Mouse (Mus musculus) limb, embryonic 14.5 days (tissue): ENCODE measurements around the gene Ndufs7. TPM values are rescaled to one million over a fixed set of nuclear protein-coding genes. Genes with fewer than 3 reads are reported as not detected.
"Not testable (repeated sequence)": the region's sequence is repeated elsewhere in the genome, so short reads cannot be mapped to it uniquely, and the experiment has no call there.

Experiments used
- ATAC-seq: fragments of 200-750 bp; cut with Nextera tagmentation; 2 replicates; pipeline ENCODE4 v1.8.0; 2017; ENCODE audit warnings: low read depth, moderate number of reproducible peaks, moderate TSS enrichment; ENCODE audit not compliant: low FRiP score
- DNase-seq: peaks from one replicate; pipeline ENCODE4 v3.0.0-alpha.2; 2015; ENCODE audit warnings: low spot score
- H3K27ac ChIP-seq: fragments of 300-500 bp; sonication (generic); replicated peaks from 2 replicates; pipeline ENCODE4 v1.5.1; 2014; ENCODE audit warnings: low read depth, mild to moderate bottlenecking, low read length, moderate library complexity, mixed read lengths
- H3K27me3 ChIP-seq: fragments of 300-500 bp; sonication (generic); 2 replicates; pipeline ENCODE4 v1.6.1; 2014; ENCODE audit warnings: low read length, mixed read lengths; ENCODE audit not compliant: control insufficient read depth, insufficient read depth
- H3K36me3 ChIP-seq: fragments of 300-500 bp; sonication (generic); 2 replicates; pipeline ENCODE4 v1.6.1; 2014; ENCODE audit warnings: mild to moderate bottlenecking, low read length, moderate library complexity, mixed read lengths; ENCODE audit not compliant: control insufficient read depth, insufficient read depth
- H3K4me1 ChIP-seq: fragments of 300-500 bp; sonication (generic); 2 replicates; pipeline ENCODE4 v1.6.1; 2014; ENCODE audit warnings: antibody characterized with exemption, low read length, mixed read lengths; ENCODE audit not compliant: control insufficient read depth, insufficient read depth
- H3K4me2 ChIP-seq: fragments of 300-500 bp; sonication (generic); replicated peaks from 2 replicates; pipeline ENCODE4 v1.6.1; 2014; ENCODE audit warnings: low read depth, mild to moderate bottlenecking, low read length, moderate library complexity; ENCODE audit not compliant: severe bottlenecking
- H3K4me3 ChIP-seq: fragments of 300-500 bp; sonication (generic); replicated peaks from 2 replicates; pipeline ENCODE4 v1.5.1; 2014; ENCODE audit warnings: low read length
- H3K9ac ChIP-seq: fragments of 300-500 bp; sonication (generic); 2 replicates; pipeline ENCODE4 v1.6.1; 2014; ENCODE audit warnings: mild to moderate bottlenecking, low read depth, low read length, moderate library complexity; ENCODE audit not compliant: severe bottlenecking
- H3K9me3 ChIP-seq: fragments of 300-500 bp; sonication (generic); 2 replicates; pipeline ENCODE4 v1.6.1; 2016; ENCODE audit warnings: low read length; ENCODE audit not compliant: control insufficient read depth
- POLR2A ChIP-seq: fragments of 200-500 bp; IDR thresholded peaks from 2 replicates; pipeline ENCODE4 v1.8.0; 2012; ENCODE audit warnings: inconsistent platforms, mild to moderate bottlenecking, moderate library complexity, borderline replicate concordance; ENCODE audit not compliant: insufficient read depth, insufficient read length; ENCODE audit errors: extremely low read depth
- WGBS: fragments of 180-500 bp; shearing (Covaris S2); extraction: QIAGEN DNeasy Blood & Tissue Kit; methylation state at CpG from one replicate; pipeline ENCODE4 v1.1.7; 2014; 5-methylcytosine and 5-hydroxymethylcytosine counted together
- polyA plus RNA-seq, 2 experiments: library from polyadenylated mRNA; depleted of rRNA in 1 of 2; stranded (reverse) in 1 of 2; unstranded in 1 of 2; fragments of >200 nt; fragmentation: Nextera tagmentation in 1 of 2; extraction: Ambion mirVana in 1 of 2; gene quantifications; 2 replicates each; pipeline versions ENCODE4 v1.2.1 to v1.2.3; 2012 to 2014

Gene Ndufs7
- polyA plus RNA-seq, 2 experiments: 338 to 366 TPM

DNA sequence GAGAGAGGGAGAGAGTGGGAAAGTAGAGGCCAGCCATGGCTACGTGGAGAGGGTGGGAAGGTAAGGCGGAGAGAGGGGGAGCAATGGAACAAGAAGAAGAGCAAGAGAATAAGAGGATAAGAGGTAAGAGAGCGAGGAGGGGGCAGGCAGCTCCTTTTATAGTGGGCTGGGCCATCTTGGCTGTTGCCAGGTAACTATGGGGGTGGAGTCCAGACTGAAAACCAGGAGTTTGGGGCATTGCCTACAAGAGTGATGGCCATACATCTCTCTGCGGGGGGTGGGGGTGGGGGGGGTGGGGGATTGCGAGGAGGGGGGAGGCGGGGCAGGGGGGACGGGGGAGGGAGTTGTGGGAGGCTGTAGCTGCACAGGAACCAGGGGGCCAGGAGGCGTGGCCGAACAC is 28.2 kb upstream of the Ndufs7 start:
- no peaks in the 10 kb centered on the region for H3K9me3 ChIP-seq
- no peaks in the 10 kb centered on the region for H3K36me3 ChIP-seq
- no peak for ATAC-seq
- TF ChIP-seq POLR2A: no peak
- H3K4me1 ChIP-seq: peaks cover 5% of the 10 kb centered on the region
- no peak overlapping the region for H3K4me2 ChIP-seq
- no peak overlapping the region for H3K9ac ChIP-seq
- no peak overlapping the region for H3K27ac ChIP-seq
- no peak for DNase-seq
- H3K4me3 ChIP-seq: no peak overlapping the region
- no peaks in the 10 kb centered on the region for H3K27me3 ChIP-seq
- 41% methylated on average over 6 of the region's 9 CpGs for WGBS

DNA sequence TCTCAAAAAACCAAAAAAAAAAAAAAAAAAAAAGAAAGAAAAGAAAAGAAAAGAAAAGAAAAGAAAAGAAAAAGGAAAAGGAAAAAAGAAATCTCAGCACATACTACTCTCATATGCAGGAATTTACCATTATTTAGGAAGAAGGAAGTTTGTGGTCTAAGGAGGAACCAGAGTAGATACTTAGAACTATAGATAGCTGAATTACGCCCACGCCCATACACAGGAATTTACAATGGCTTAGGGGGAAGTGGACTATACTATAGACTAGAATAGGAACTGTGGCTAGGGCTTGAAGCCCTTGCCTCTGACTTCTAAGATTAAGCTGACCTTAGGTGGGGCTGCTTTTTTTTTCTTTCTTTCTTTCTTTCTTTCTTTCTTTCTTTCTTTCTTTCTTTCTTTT is 25.8 kb upstream of the Ndufs7 start:
- not testable (repeated sequence) for H3K4me3 ChIP-seq, H3K9ac ChIP-seq, H3K27me3 ChIP-seq, H3K4me2 ChIP-seq, H3K27ac ChIP-seq, DNase-seq, ATAC-seq, H3K9me3 ChIP-seq, H3K36me3 ChIP-seq
- H3K4me1 ChIP-seq: peaks cover 20% of the 10 kb centered on the region
- WGBS: 88% methylated on average over 2 of the region's 2 CpGs

DNA sequence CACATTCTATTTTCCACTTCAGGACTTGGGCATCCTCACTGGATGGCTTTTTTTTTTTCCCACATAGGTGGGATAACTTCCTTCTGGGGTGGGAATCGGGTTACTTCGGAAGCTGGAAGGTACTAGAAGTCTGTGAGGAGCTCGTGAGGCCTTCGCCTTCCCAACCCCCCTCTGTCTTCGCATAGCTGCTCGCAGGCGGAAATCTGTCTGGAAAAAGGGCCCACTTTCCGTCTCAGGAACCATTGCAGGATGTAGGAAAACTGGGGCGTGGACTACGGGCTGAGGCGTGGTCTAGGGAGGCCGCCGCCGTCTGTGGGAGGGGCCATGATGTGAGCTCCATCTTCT is 22.9 kb upstream of the Ndufs7 start:
- WGBS: 0% methylated on average over 14 of the region's 14 CpGs
- Histone ChIP-seq H3K27me3 (no peaks in the 10 kb centered on the region), H3K9me3 (no peaks in the 10 kb centered on the region), H3K4me1 (peaks cover 30% of the 10 kb centered on the region), H3K36me3 (peaks cover 22% of the 10 kb centered on the region), H3K4me2 (peak overlapping the region; percentile 93), H3K27ac (peak overlapping the region; percentile 81), H3K9ac (peak overlapping the region; percentile 40), H3K4me3 (peak overlapping the region; percentile 19)
- ATAC-seq (no peak), DNase-seq (no peak)
- TF ChIP-seq POLR2A: peak; percentile 68; the same call in 1 of the 2 replicates

DNA sequence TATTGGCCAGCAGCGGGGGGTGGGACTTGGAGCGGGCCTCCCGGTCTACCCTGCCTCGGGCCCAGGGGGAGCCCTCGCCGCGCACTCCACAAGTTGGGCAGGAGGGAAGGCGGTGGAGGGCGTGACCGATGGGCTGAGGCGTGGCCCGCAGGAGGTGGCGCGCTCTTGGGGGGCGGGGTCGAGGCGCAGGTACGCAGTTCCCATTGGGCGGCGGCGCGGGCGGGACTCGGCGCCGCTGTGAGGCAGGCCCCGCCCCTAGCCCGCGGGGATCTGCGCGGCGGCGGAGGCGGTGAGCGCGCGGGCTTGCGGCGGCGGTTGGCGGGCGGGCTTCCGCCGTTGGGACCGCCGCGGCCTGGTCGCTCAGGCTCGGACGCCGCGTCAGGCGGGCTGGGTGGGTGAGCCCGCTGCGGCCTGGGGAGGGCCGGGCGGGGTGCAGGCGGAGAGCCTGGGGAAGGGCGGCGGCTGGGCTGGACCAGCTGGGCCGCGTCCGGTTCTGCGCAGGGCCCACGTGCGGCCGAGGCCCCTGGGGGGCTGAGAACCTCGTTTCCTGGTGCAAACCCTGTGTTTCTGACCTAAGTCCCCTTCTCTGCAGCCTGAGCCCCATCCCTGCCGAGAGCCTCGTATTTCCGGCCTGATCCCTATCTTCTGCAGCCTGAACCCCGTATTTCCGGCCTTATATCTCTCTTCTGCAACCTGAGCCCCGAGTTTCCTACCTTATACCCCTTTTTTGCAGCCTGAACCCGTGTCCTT is 22.3 kb upstream of the Ndufs7 start, which contains the start of gene Mum1:
Gene Mum1 (plus strand): TSS at position 19 of the 750 bp plus-strand sequence.
- peak; percentile 99 for DNase-seq
- H3K9me3 ChIP-seq: no peaks in the 10 kb centered on the region
- peaks cover 26% of the 10 kb centered on the region for H3K36me3 ChIP-seq
- peak within 1 kb of the TSS; percentile 91 for H3K4me3 ChIP-seq
- peak within 1 kb of the TSS; percentile 92 for H3K27ac ChIP-seq
- peak within 1 kb of the TSS; percentile 91 for H3K9ac ChIP-seq
- no peak for TF ChIP-seq POLR2A
- H3K4me2 ChIP-seq: peak within 1 kb of the TSS; percentile 93
- no peaks in the 10 kb centered on the region for H3K27me3 ChIP-seq
- peaks cover 29% of the 10 kb centered on the region for H3K4me1 ChIP-seq
- peak; percentile 98 for ATAC-seq
- WGBS: 1% methylated on average over 14 of the region's 75 CpGs

DNA sequence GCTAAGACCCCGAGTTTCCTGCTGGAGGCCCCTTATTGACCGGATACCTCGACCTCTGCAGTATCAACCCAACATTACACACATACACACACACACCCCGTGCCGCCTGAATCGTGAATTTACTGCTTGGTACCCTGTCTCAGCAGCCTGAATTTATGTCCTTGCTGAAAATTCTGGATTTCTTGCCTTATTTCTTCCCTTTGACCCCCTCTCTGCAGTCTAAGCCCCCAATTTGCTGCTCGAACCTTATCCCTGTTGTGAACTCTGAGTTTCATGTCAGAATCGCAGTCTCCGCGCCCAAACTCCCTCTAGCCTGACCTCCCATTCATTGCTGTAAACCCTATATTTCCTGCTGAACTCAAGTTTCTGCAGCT is 21.8 kb upstream of the Ndufs7 start:
- Histone ChIP-seq H3K36me3 (peaks cover 31% of the 10 kb centered on the region), H3K4me3 (peak overlapping the region; percentile 91), H3K9ac (peak overlapping the region; percentile 91), H3K27me3 (no peaks in the 10 kb centered on the region), H3K27ac (peak overlapping the region; percentile 92), H3K4me2 (peak overlapping the region; percentile 93), H3K9me3 (no peaks in the 10 kb centered on the region), H3K4me1 (peaks cover 29% of the 10 kb centered on the region)
- WGBS: 4% methylated on average over 10 of the region's 10 CpGs
- DNase-seq (no peak), ATAC-seq (no peak)
- no peak for TF ChIP-seq POLR2A
